ENCODE assay signal across 32 mouse cellular contexts in the genomic region with DNA sequence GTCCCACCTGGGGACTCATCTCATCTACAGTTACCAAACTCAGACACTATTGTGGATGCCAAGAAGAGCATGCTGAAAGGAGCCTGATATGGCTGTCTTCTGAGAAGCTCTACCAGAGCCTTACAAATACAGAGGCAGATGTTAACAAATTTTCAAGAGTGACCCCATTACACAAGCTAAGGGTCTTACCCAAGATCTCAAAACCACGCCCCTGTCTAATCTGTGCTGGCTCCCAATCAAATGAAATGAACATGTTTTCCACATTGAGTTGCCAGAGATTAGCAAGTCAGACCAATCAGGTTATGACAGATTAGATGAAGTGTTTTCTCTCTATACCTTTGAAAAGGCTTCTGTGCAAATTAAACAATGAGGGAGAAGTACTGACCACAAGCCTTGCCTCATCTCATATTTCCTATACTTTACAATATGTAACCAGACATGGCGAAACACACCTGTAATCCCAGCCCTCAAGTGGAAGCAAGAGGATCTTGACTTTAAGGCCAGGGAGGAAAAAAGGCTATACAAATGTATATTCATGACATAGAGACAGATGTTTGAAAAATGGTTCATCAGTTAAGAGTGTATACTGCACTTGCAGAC.
"Had no signal": no experiment of that assay in that cellular context is flagged by ENCODE, and none has a peak within 500 bp of the region (broad histone marks: within the 10 kb centered on the region; RNA-seq: fewer than 3 reads in every experiment).

No protein-coding gene starts in this region.

- DNase-seq: left cerebral cortex, postnatal 4 days; liver; liver, embryonic 13.5 days; liver, postnatal 0 days; lung, adult 18-20 months; lung, adult 2 months; lung, embryonic 14.5 days; lung, postnatal 10 days; lung, postnatal 14 days; lung, postnatal 36 days; lung, postnatal 4 days; midbrain, embryonic 14.5 days had no signal

- H3K9me3 ChIP-seq: limb, embryonic 10.5 days; limb, embryonic 12.5 days; limb, embryonic 13.5 days; limb, embryonic 15.5 days; liver, embryonic 12.5 days; liver, embryonic 13.5 days; liver, embryonic 15.5 days; lung, embryonic 15.5 days; megakaryocyte, embryonic 14.5 days; midbrain, embryonic 10.5 days; midbrain, embryonic 12.5 days; midbrain, embryonic 13.5 days; midbrain, embryonic 15.5 days; neural tube, embryonic 12.5 days had no signal

- H3K9ac ChIP-seq: limb, embryonic 12.5 days; limb, embryonic 13.5 days; limb, embryonic 15.5 days; liver, embryonic 12.5 days; liver, embryonic 13.5 days; liver, embryonic 14.5 days; liver, embryonic 15.5 days; liver, postnatal 0 days; lung, embryonic 14.5 days; lung, embryonic 15.5 days; midbrain, embryonic 12.5 days; midbrain, embryonic 13.5 days; midbrain, embryonic 15.5 days; neural tube, embryonic 12.5 days had no signal

- H3K4me3 ChIP-seq: limb, embryonic 10.5 days; limb, embryonic 12.5 days; limb, embryonic 13.5 days; limb, embryonic 15.5 days; liver, embryonic 12.5 days; liver, embryonic 13.5 days; liver, embryonic 15.5 days; lung, embryonic 15.5 days; megakaryocyte, embryonic 14.5 days; midbrain, embryonic 10.5 days; midbrain, embryonic 12.5 days; midbrain, embryonic 13.5 days; midbrain, embryonic 15.5 days; myocyte; neural tube, embryonic 12.5 days had no signal

- H3K27ac ChIP-seq: limb, embryonic 10.5 days; limb, embryonic 12.5 days; limb, embryonic 13.5 days; limb, embryonic 15.5 days; liver, embryonic 12.5 days; liver, embryonic 13.5 days; liver, embryonic 14.5 days; liver, embryonic 15.5 days; lung, embryonic 15.5 days; macrophage; midbrain, embryonic 10.5 days; midbrain, embryonic 12.5 days; midbrain, embryonic 13.5 days; midbrain, embryonic 15.5 days; neural tube, embryonic 12.5 days had no signal

- H3K4me2 ChIP-seq: limb, embryonic 12.5 days; limb, embryonic 13.5 days; limb, embryonic 15.5 days; liver, embryonic 11.5 days; liver, embryonic 12.5 days; liver, embryonic 13.5 days; liver, embryonic 15.5 days; lung, embryonic 14.5 days; lung, embryonic 15.5 days; midbrain, embryonic 11.5 days; midbrain, embryonic 12.5 days; midbrain, embryonic 13.5 days; midbrain, embryonic 15.5 days; neural tube, embryonic 12.5 days had no signal

- H3K4me1 ChIP-seq: limb, embryonic 10.5 days; limb, embryonic 12.5 days; limb, embryonic 13.5 days; limb, embryonic 15.5 days; liver, embryonic 12.5 days; liver, embryonic 13.5 days; liver, embryonic 15.5 days; lung, embryonic 15.5 days; midbrain, embryonic 10.5 days; midbrain, embryonic 12.5 days; midbrain, embryonic 13.5 days; midbrain, embryonic 15.5 days; neural tube, embryonic 12.5 days had no signal

- H3K36me3 ChIP-seq: limb, embryonic 10.5 days; limb, embryonic 12.5 days; limb, embryonic 13.5 days; limb, embryonic 15.5 days; liver, embryonic 12.5 days; liver, embryonic 13.5 days; liver, embryonic 15.5 days; lung, embryonic 15.5 days; midbrain, embryonic 10.5 days; midbrain, embryonic 12.5 days; midbrain, embryonic 13.5 days; midbrain, embryonic 15.5 days; neural tube, embryonic 12.5 days had no signal

- H3K27me3 ChIP-seq: limb, embryonic 12.5 days; limb, embryonic 13.5 days; limb, embryonic 15.5 days; liver, embryonic 12.5 days; liver, embryonic 13.5 days; liver, embryonic 15.5 days; lung, embryonic 15.5 days; megakaryocyte, embryonic 14.5 days; midbrain, embryonic 12.5 days; midbrain, embryonic 13.5 days; midbrain, embryonic 15.5 days; neural tube, embryonic 12.5 days had no signal

- ATAC-seq: liver, embryonic 12.5 days; liver, postnatal 0 days; lung, postnatal 0 days; midbrain, embryonic 13.5 days; midbrain, embryonic 15.5 days; midbrain, embryonic 16.5 days had no signal
